Mouse (Mus musculus) thymus, adult 2 months (tissue): ENCODE results near the gene 4930404H24Rik. TPM values are rescaled to one million over a fixed set of nuclear protein-coding genes. Genes with fewer than 3 reads are reported as not detected.
A peak's percentile ranks its signal among the peaks of the same experiment; 100 is the strongest.

ENCODE experiments used
- DNase-seq: peaks from one replicate; pipeline ENCODE4 v3.0.0; 2021
- H3K27ac ChIP-seq: fragments of 200-500 bp; 2 replicates; pipeline ENCODE4 v1.5.1; 2012; ENCODE audit warnings: low read length, control low read depth; ENCODE audit not compliant: control insufficient read depth, insufficient read depth
- H3K27me3 ChIP-seq: fragments of 200-500 bp; 2 replicates; pipeline ENCODE4 v1.6.1; 2012; ENCODE audit warnings: mild to moderate bottlenecking, low read length, moderate library complexity, mixed read lengths; ENCODE audit not compliant: control insufficient read depth, insufficient read depth
- H3K36me3 ChIP-seq: fragments of 200-500 bp; 2 replicates; pipeline ENCODE4 v1.6.1; 2012; ENCODE audit warnings: mild to moderate bottlenecking, low read length, moderate library complexity; ENCODE audit not compliant: control insufficient read depth, insufficient read depth
- H3K4me1 ChIP-seq: fragments of 200-500 bp; replicated peaks from 2 replicates; pipeline ENCODE4 v1.6.1; 2012; ENCODE audit warnings: low read length; ENCODE audit not compliant: control insufficient read depth, insufficient read depth
- H3K4me3 ChIP-seq: fragments of 200-500 bp; 2 replicates; pipeline ENCODE4 v1.5.1; 2012; ENCODE audit warnings: mild to moderate bottlenecking, low read length, control low read depth, moderate library complexity; ENCODE audit not compliant: control insufficient read depth, insufficient read depth
- CTCF ChIP-seq: fragments of 200-500 bp; IDR thresholded peaks from 2 replicates; pipeline ENCODE4 v1.5.1; 2012; ENCODE audit warnings: mild to moderate bottlenecking, control low read depth, low read length, moderate library complexity, borderline replicate concordance; ENCODE audit not compliant: control insufficient read depth, poor library complexity, insufficient read depth; ENCODE audit errors: extremely low read depth
- POLR2A ChIP-seq: fragments of 200-500 bp; IDR thresholded peaks from 2 replicates; pipeline ENCODE4 v1.6.1; 2012; ENCODE audit warnings: mild to moderate bottlenecking, low read length, control low read depth, moderate library complexity; ENCODE audit not compliant: control insufficient read depth, poor library complexity, insufficient read depth; ENCODE audit errors: extremely low read depth
- WGBS: fragments of 180-500 bp; shearing (Covaris S2); methylation state at CpG from one replicate; pipeline ENCODE4 v1.1.7; 2018; 5-methylcytosine and 5-hydroxymethylcytosine counted together
- polyA plus RNA-seq: library from polyadenylated mRNA; depleted of rRNA; stranded (reverse); fragments of >200 nt; gene quantifications from 2 replicates; pipeline ENCODE4 v1.2.3, GENCODE M21; 2012

The 4930404H24Rik gene
- polyA plus RNA-seq, 1 experiment: not detected

GRCm38 (mm10) chr2:153524727-153525126 is 32.1 kb downstream of the 4930404H24Rik start:
- Histone ChIP-seq H3K27me3 (peaks cover 20% of the 10 kb centered on the region), H3K4me1 (peaks cover 52% of the 10 kb centered on the region), H3K27ac (no peak overlapping the region), H3K36me3 (no peaks in the 10 kb centered on the region), H3K4me3 (no peak overlapping the region)
- TF ChIP-seq POLR2A (no peak), CTCF (no peak)
- 92% methylated on average over 2 of the region's 2 CpGs for WGBS
- DNase-seq: no peak

- Histone ChIP-seq H3K27me3 (peaks cover 24% of the 10 kb centered on the region), H3K36me3 (no peaks in the 10 kb centered on the region), H3K27ac (no peak overlapping the region), H3K4me1 (peaks cover 52% of the 10 kb centered on the region), H3K4me3 (peak overlapping the region; percentile 2; the same call in 1 of the 2 replicates)
- peak; percentile 84 for DNase-seq
- 0 out of 2 replicates have a peak, but pooled peaks have one; percentile 27 for TF ChIP-seq POLR2A
- 0 out of 2 replicates have a peak, but pooled peaks have one; percentile 24 for TF ChIP-seq CTCF
- WGBS: under 1% methylated on average over 10 of the region's 10 CpGs
Observed at GRCm38 (mm10) chr2:153525906-153526311, 33.3 kb downstream of the 4930404H24Rik start.

- no peak overlapping the region for H3K4me3 ChIP-seq
- WGBS: 79% methylated on average over 9 of the region's 9 CpGs
- peaks cover 52% of the 10 kb centered on the region for H3K4me1 ChIP-seq
- H3K36me3 ChIP-seq: no peaks in the 10 kb centered on the region
- TF ChIP-seq POLR2A: no peak
- no peak for TF ChIP-seq CTCF
- peaks cover 24% of the 10 kb centered on the region for H3K27me3 ChIP-seq
- peak; percentile 11 for DNase-seq
- H3K27ac ChIP-seq: no peak overlapping the region
Observed at GRCm38 (mm10) chr2:153526850-153527530, 34.4 kb downstream of the 4930404H24Rik start.

- Histone ChIP-seq H3K4me3 (peak overlapping the region; percentile 46), H3K27ac (no peak overlapping the region), H3K4me1 (peaks cover 52% of the 10 kb centered on the region), H3K36me3 (no peaks in the 10 kb centered on the region), H3K27me3 (peaks cover 24% of the 10 kb centered on the region)
- 7% methylated on average over 82 of the region's 85 CpGs for WGBS
- DNase-seq: peak; percentile 26
- no peak for TF ChIP-seq CTCF
- no peak for TF ChIP-seq POLR2A
Observed at GRCm38 (mm10) chr2:153527580-153528531, 35.3 kb downstream of the 4930404H24Rik start.

- peaks cover 43% of the 10 kb centered on the region for H3K4me1 ChIP-seq
- DNase-seq: peak; percentile 21
- peaks cover 24% of the 10 kb centered on the region for H3K27me3 ChIP-seq
- H3K27ac ChIP-seq: no peak overlapping the region
- no peaks in the 10 kb centered on the region for H3K36me3 ChIP-seq
- H3K4me3 ChIP-seq: peak overlapping the region; percentile 46
- under 1% methylated on average over 57 of the region's 70 CpGs for WGBS
- TF ChIP-seq POLR2A (no peak), CTCF (no peak)
Observed at GRCm38 (mm10) chr2:153528571-153529364, 36.2 kb downstream of the 4930404H24Rik start.

- WGBS: under 1% methylated on average over 53 of the region's 53 CpGs
- H3K4me3 ChIP-seq: peak overlapping the region; percentile 46
- no peaks in the 10 kb centered on the region for H3K36me3 ChIP-seq
- TF ChIP-seq POLR2A: no peak
- no peak for TF ChIP-seq CTCF
- no peak overlapping the region for H3K27ac ChIP-seq
- DNase-seq: peak; percentile 19
- peaks cover 40% of the 10 kb centered on the region for H3K4me1 ChIP-seq
- H3K27me3 ChIP-seq: peaks cover 24% of the 10 kb centered on the region
Observed at GRCm38 (mm10) chr2:153529365-153529781, 36.8 kb downstream of the 4930404H24Rik start.
